Mouse (Mus musculus): ENCODE measurements at regions not wholly inside any gene's neighbourhood (a gene's known extent, or its start where the extent isn't known, plus 50 kb on each side); places are given as distances from the start of the nearest gene placed in this dataset.

- H3K27me3 ChIP-seq (ENCODE audit: control insufficient read depth, insufficient read depth, low read length), result no peaks in the 10 kb centered on the region
- TF ChIP-seq POLR2A (IDR thresholded peaks at IDR 0.05; ENCODE audit: control insufficient read depth, low read depth, low read length), result no peak
- no peak for TF ChIP-seq CTCF (IDR thresholded peaks at IDR 0.05; ENCODE audit: control insufficient read depth, insufficient read depth, insufficient replicate concordance, low read depth, low read length)
- no peak overlapping the region for H3K27ac ChIP-seq (ENCODE audit: control insufficient read depth, insufficient read depth, low read depth, low read length)
- H3K4me3 ChIP-seq (ENCODE audit: control insufficient read depth, low read depth, low read length), result no peak overlapping the region
- H3K4me1 ChIP-seq (ENCODE audit: control insufficient read depth, insufficient read depth, low read length), result peaks cover 3% of the 10 kb centered on the region
- no peaks in the 10 kb centered on the region for H3K36me3 ChIP-seq (ENCODE audit: control insufficient read depth, insufficient read depth, low read length)
Measured at GRCm38 (mm10) chrX:99292758-99293157, 156.8 kb downstream of the Efnb1 start.

GRCm38 (mm10) chrX:99291965-99292364, 156.0 kb downstream of the Efnb1 start:
- TF ChIP-seq CTCF (IDR thresholded peaks at IDR 0.05; ENCODE audit: control insufficient read depth, insufficient read depth, insufficient replicate concordance, low read depth, low read length), result no peak
- no peak for TF ChIP-seq POLR2A (IDR thresholded peaks at IDR 0.05; ENCODE audit: control insufficient read depth, low read depth, low read length)
- H3K4me3 ChIP-seq (ENCODE audit: control insufficient read depth, low read depth, low read length), result no peak overlapping the region
- H3K27me3 ChIP-seq (ENCODE audit: control insufficient read depth, insufficient read depth, low read length), result no peaks in the 10 kb centered on the region
- H3K27ac ChIP-seq (ENCODE audit: control insufficient read depth, insufficient read depth, low read depth, low read length), result no peak overlapping the region
- no peaks in the 10 kb centered on the region for H3K36me3 ChIP-seq (ENCODE audit: control insufficient read depth, insufficient read depth, low read length)
- peaks cover 3% of the 10 kb centered on the region for H3K4me1 ChIP-seq (ENCODE audit: control insufficient read depth, insufficient read depth, low read length)

GRCm38 (mm10) chrX:99291423-99291963, 155.6 kb downstream of the Efnb1 start:
- Histone ChIP-seq H3K27ac (ENCODE audit: control insufficient read depth, insufficient read depth, low read depth, low read length) (no peak overlapping the region; the same call in 1 of the 2 replicates), H3K4me3 (ENCODE audit: control insufficient read depth, low read depth, low read length) (no peak overlapping the region), H3K4me1 (ENCODE audit: control insufficient read depth, insufficient read depth, low read length) (peaks cover 3% of the 10 kb centered on the region), H3K36me3 (ENCODE audit: control insufficient read depth, insufficient read depth, low read length) (no peaks in the 10 kb centered on the region), H3K27me3 (ENCODE audit: control insufficient read depth, insufficient read depth, low read length) (no peaks in the 10 kb centered on the region)
- TF ChIP-seq POLR2A (IDR thresholded peaks at IDR 0.05; ENCODE audit: control insufficient read depth, low read depth, low read length) (no peak), CTCF (IDR thresholded peaks at IDR 0.05; ENCODE audit: control insufficient read depth, insufficient read depth, insufficient replicate concordance, low read depth, low read length) (no peak)

- Histone ChIP-seq H3K4me3 (ENCODE audit: control insufficient read depth, low read depth, low read length) (no peak overlapping the region), H3K4me1 (ENCODE audit: control insufficient read depth, insufficient read depth, low read length) (peaks cover 8% of the 10 kb centered on the region), H3K27me3 (ENCODE audit: control insufficient read depth, insufficient read depth, low read length) (no peaks in the 10 kb centered on the region), H3K27ac (ENCODE audit: control insufficient read depth, insufficient read depth, low read depth, low read length) (no peak overlapping the region), H3K36me3 (ENCODE audit: control insufficient read depth, insufficient read depth, low read length) (no peaks in the 10 kb centered on the region)
- no peak for TF ChIP-seq CTCF (IDR thresholded peaks at IDR 0.05; ENCODE audit: control insufficient read depth, insufficient read depth, insufficient replicate concordance, low read depth, low read length)
Measured at GRCm38 (mm10) chrX:99287988-99288387, 152.1 kb downstream of the Efnb1 start.

- H3K27me3 ChIP-seq (ENCODE audit: control insufficient read depth, insufficient read depth, low read length), result no peaks in the 10 kb centered on the region
- peaks cover 8% of the 10 kb centered on the region for H3K4me1 ChIP-seq (ENCODE audit: control insufficient read depth, insufficient read depth, low read length)
- no peaks in the 10 kb centered on the region for H3K36me3 ChIP-seq (ENCODE audit: control insufficient read depth, insufficient read depth, low read length)
- H3K4me3 ChIP-seq (ENCODE audit: control insufficient read depth, low read depth, low read length), result no peak overlapping the region
- TF ChIP-seq CTCF (IDR thresholded peaks at IDR 0.05; ENCODE audit: control insufficient read depth, insufficient read depth, insufficient replicate concordance, low read depth, low read length) (no peak), POLR2A (IDR thresholded peaks at IDR 0.05; ENCODE audit: control insufficient read depth, low read depth, low read length) (no peak)
- no peak overlapping the region for H3K27ac ChIP-seq (ENCODE audit: control insufficient read depth, insufficient read depth, low read depth, low read length)
Measured at GRCm38 (mm10) chrX:99286876-99287275, 150.9 kb downstream of the Efnb1 start.

GRCm38 (mm10) chrX:99285611-99286010, 149.7 kb downstream of the Efnb1 start:
- H3K27ac ChIP-seq (ENCODE audit: control insufficient read depth, insufficient read depth, low read depth, low read length), result no peak overlapping the region
- H3K4me1 ChIP-seq (ENCODE audit: control insufficient read depth, insufficient read depth, low read length), result peaks cover 5% of the 10 kb centered on the region
- H3K36me3 ChIP-seq (ENCODE audit: control insufficient read depth, insufficient read depth, low read length), result no peaks in the 10 kb centered on the region
- H3K4me3 ChIP-seq (ENCODE audit: control insufficient read depth, low read depth, low read length), result no peak overlapping the region
- no peaks in the 10 kb centered on the region for H3K27me3 ChIP-seq (ENCODE audit: control insufficient read depth, insufficient read depth, low read length)
- TF ChIP-seq CTCF (IDR thresholded peaks at IDR 0.05; ENCODE audit: control insufficient read depth, insufficient read depth, insufficient replicate concordance, low read depth, low read length), result no peak
- no peak for TF ChIP-seq POLR2A (IDR thresholded peaks at IDR 0.05; ENCODE audit: control insufficient read depth, low read depth, low read length)

- no peak overlapping the region for H3K4me3 ChIP-seq (ENCODE audit: control insufficient read depth, low read depth, low read length)
- no peak for TF ChIP-seq POLR2A (IDR thresholded peaks at IDR 0.05; ENCODE audit: control insufficient read depth, low read depth, low read length)
- no peak for TF ChIP-seq CTCF (IDR thresholded peaks at IDR 0.05; ENCODE audit: control insufficient read depth, insufficient read depth, insufficient replicate concordance, low read depth, low read length)
- H3K36me3 ChIP-seq (ENCODE audit: control insufficient read depth, insufficient read depth, low read length), result no peaks in the 10 kb centered on the region
- H3K27me3 ChIP-seq (ENCODE audit: control insufficient read depth, insufficient read depth, low read length), result no peaks in the 10 kb centered on the region
- H3K4me1 ChIP-seq (ENCODE audit: control insufficient read depth, insufficient read depth, low read length), result peaks cover 5% of the 10 kb centered on the region
- H3K27ac ChIP-seq (ENCODE audit: control insufficient read depth, insufficient read depth, low read depth, low read length), result no peak overlapping the region
Measured at GRCm38 (mm10) chrX:99280991-99281390, 145.1 kb downstream of the Efnb1 start.

- TF ChIP-seq CTCF (IDR thresholded peaks at IDR 0.05; ENCODE audit: control insufficient read depth, insufficient read depth, insufficient replicate concordance, low read depth, low read length) (no peak), POLR2A (IDR thresholded peaks at IDR 0.05; ENCODE audit: control insufficient read depth, low read depth, low read length) (no peak)
- Histone ChIP-seq H3K36me3 (ENCODE audit: control insufficient read depth, insufficient read depth, low read length) (no peaks in the 10 kb centered on the region), H3K27ac (ENCODE audit: control insufficient read depth, insufficient read depth, low read depth, low read length) (no peak overlapping the region), H3K4me1 (ENCODE audit: control insufficient read depth, insufficient read depth, low read length) (peaks cover under 1% of the 10 kb centered on the region), H3K27me3 (ENCODE audit: control insufficient read depth, insufficient read depth, low read length) (no peaks in the 10 kb centered on the region), H3K4me3 (ENCODE audit: control insufficient read depth, low read depth, low read length) (no peak overlapping the region)
Measured at GRCm38 (mm10) chrX:99280543-99280942, 144.6 kb downstream of the Efnb1 start.
